Mouse (Mus musculus): ENCODE results near the gene Mettl24.

The Mettl24 gene

GRCm38 (mm10) chr10:40683092-40683867 lies at the start of gene Mettl24:
Gene Mettl24 (plus strand): TSS chr10:40683282.
- peak; percentile 79 to 80 for DNase-seq (ENCODE audit: low spot score in 2 of 2)

GRCm38 (mm10) chr10:40637331-40637730 lies 45.8 kb upstream of the Mettl24 start:
- DNase-seq (ENCODE audit: low spot score in 2 of 2) = peak in 1 of 2 experiments; percentile 17

GRCm38 (mm10) chr10:40638276-40638675 lies 44.8 kb upstream of the Mettl24 start:
- DNase-seq (ENCODE audit: low spot score in 2 of 2) = peak; percentile 75 to 89

- DNase-seq (ENCODE audit: low spot score in 2 of 2) = no peak
Observed at GRCm38 (mm10) chr10:40638823-40639819, 44.0 kb upstream of the Mettl24 start.

- no peak for DNase-seq (ENCODE audit: low spot score in 2 of 2)
Observed at GRCm38 (mm10) chr10:40640406-40640805, 42.7 kb upstream of the Mettl24 start.

GRCm38 (mm10) chr10:40641901-40642300 lies 41.2 kb upstream of the Mettl24 start:
- no peak for DNase-seq (ENCODE audit: low spot score in 2 of 2)

- no peak for DNase-seq (ENCODE audit: low spot score in 2 of 2)
Observed at GRCm38 (mm10) chr10:40643126-40643525, 40.0 kb upstream of the Mettl24 start.

GRCm38 (mm10) chr10:40644456-40644855 lies 38.6 kb upstream of the Mettl24 start:
- DNase-seq (ENCODE audit: low spot score in 2 of 2) = no peak

- DNase-seq (ENCODE audit: low spot score in 2 of 2) = no peak
Observed at GRCm38 (mm10) chr10:40645346-40645745, 37.7 kb upstream of the Mettl24 start.

GRCm38 (mm10) chr10:40648776-40649175 lies 34.3 kb upstream of the Mettl24 start:
- no peak for DNase-seq (ENCODE audit: low spot score in 2 of 2)

- no peak for DNase-seq (ENCODE audit: low spot score in 2 of 2)
Observed at GRCm38 (mm10) chr10:40649634-40650033, 33.4 kb upstream of the Mettl24 start.

GRCm38 (mm10) chr10:40651676-40652075 lies 31.4 kb upstream of the Mettl24 start:
- DNase-seq (ENCODE audit: low spot score in 2 of 2) = no peak

- no peak for DNase-seq (ENCODE audit: low spot score in 2 of 2)
Observed at GRCm38 (mm10) chr10:40665270-40665669, 17.8 kb upstream of the Mettl24 start.

GRCm38 (mm10) chr10:40666943-40667342 lies 16.1 kb upstream of the Mettl24 start:
- no peak for DNase-seq (ENCODE audit: low spot score in 2 of 2)

GRCm38 (mm10) chr10:40668640-40669039 lies 14.4 kb upstream of the Mettl24 start:
- no peak for DNase-seq (ENCODE audit: low spot score in 2 of 2)

- DNase-seq (ENCODE audit: low spot score in 2 of 2) = peak in 1 of 2 experiments; percentile 23
Observed at GRCm38 (mm10) chr10:40672587-40673296, 10.3 kb upstream of the Mettl24 start.

- DNase-seq (ENCODE audit: low spot score in 2 of 2) = peak in 1 of 2 experiments; percentile 25
Observed at GRCm38 (mm10) chr10:40673297-40673665, 9.8 kb upstream of the Mettl24 start.

- DNase-seq (ENCODE audit: low spot score in 2 of 2) = peak in 1 of 2 experiments; percentile 21
Observed at GRCm38 (mm10) chr10:40674151-40674550, 8.9 kb upstream of the Mettl24 start.

GRCm38 (mm10) chr10:40675921-40676320 lies 7.2 kb upstream of the Mettl24 start:
- DNase-seq (ENCODE audit: low spot score in 2 of 2) = peak in 1 of 2 experiments; percentile 12

GRCm38 (mm10) chr10:40678477-40678876 lies 4.6 kb upstream of the Mettl24 start:
- DNase-seq (ENCODE audit: low spot score in 2 of 2) = peak in 1 of 2 experiments; percentile 24

- DNase-seq (ENCODE audit: low spot score in 2 of 2) = peak; percentile 78 to 89
Observed at GRCm38 (mm10) chr10:40682470-40682869, 612 bp upstream of the Mettl24 start.

- peak in 1 of 2 experiments; percentile 38 for DNase-seq (ENCODE audit: low spot score in 2 of 2)
Observed at GRCm38 (mm10) chr10:40683868-40684253, 779 bp downstream of the Mettl24 start.
